Mouse (Mus musculus): ENCODE measurements around the gene Slc38a1.

Slc38a1 gene

DNA sequence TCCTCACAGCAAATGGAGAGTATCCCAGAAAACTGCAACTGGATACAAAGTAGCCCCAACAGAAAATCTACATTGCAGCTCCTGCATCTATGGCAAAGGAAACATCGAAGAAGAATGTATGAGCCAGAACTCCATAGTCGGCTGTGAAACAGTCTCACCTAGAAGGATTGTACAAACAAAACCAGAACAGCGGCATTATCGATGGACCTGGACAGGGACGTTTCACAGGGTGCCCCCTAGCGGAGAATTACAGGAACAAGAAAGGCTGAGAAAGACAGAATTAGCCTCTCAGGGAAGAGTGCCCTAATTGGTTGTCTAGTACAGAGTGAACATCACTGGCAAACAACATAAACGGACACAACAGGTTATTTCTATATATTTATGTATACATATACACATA, 23.9 kb upstream of the Slc38a1 start:
- in situ Hi-C loops (cut with MboI; ENCODE audit: low pct_unique_long_range_greater_than_20kb in 1 of 2, low sequenced_read_pairs in 2 of 2, unreplicated experiment in 1 of 2), result no loop called here

DNA sequence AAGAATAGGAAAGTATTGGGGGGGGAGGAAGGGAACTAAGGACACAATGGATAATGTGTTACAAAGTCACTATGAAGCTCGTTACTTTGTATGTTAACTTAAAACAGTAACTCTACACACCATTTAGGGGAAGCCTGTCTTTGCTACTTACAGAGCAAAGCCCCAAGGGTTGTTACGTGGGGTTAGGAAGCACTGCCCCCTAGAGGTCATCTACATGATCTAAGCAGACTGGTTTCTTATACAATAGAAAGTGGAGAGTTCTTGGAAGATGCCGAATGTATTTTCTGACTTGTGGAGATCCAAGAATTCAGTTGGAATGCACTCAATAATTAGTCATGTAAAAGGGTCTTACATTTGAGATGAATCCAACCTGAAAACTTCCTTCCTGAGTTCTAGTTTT, 23.2 kb upstream of the Slc38a1 start:
- in situ Hi-C loops (cut with MboI; ENCODE audit: low pct_unique_long_range_greater_than_20kb in 1 of 2, low sequenced_read_pairs in 2 of 2, unreplicated experiment in 1 of 2), result no loop called here

DNA sequence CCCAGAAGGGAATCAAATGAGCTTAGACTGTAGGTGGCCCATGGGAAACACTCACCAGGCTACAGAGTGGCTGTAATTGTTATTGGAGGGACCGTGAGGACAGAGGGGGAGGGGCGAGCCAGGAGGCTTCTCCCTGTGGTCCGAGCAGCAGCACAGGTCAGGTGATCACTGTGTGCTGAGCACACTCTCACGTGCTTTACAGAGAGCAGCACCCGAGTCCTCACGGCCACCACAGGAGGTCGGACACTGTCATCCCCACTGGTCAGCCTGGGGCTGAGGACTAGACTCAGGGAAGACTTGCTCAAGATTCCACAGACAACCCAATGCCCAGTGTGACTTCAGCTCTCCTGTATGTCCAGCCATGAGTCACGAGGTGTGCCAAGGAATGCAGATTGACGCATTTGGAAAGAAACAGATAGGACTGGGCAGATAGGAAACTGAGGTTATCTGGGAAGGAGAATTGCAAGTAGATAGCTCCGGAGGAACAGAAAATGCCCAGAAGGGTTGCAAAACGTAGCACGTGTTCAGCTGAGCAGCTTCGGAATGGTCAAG, 18.0 kb upstream of the Slc38a1 start:
- in situ Hi-C loops (cut with MboI; ENCODE audit: low pct_unique_long_range_greater_than_20kb in 1 of 2, low sequenced_read_pairs in 2 of 2, unreplicated experiment in 1 of 2), result no loop called here

DNA sequence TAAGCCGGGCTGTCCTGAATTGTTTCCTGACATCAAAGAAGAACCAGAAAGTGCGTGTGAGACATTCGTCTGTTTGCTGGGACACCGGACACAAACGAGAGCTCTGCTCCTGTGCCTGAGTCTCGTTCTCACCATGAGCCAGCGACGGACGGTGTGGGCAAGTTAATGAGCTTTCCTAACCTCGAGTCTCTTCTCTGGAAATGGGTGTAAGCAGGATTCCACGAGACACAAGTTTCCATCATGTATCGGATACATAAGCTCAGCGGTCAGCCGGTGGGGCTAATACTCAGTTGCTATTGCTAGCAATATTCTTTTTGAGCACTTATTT, 15.5 kb upstream of the Slc38a1 start:
- in situ Hi-C loops (cut with MboI; ENCODE audit: low pct_unique_long_range_greater_than_20kb in 1 of 2, low sequenced_read_pairs in 2 of 2, unreplicated experiment in 1 of 2), result no loop called here

DNA sequence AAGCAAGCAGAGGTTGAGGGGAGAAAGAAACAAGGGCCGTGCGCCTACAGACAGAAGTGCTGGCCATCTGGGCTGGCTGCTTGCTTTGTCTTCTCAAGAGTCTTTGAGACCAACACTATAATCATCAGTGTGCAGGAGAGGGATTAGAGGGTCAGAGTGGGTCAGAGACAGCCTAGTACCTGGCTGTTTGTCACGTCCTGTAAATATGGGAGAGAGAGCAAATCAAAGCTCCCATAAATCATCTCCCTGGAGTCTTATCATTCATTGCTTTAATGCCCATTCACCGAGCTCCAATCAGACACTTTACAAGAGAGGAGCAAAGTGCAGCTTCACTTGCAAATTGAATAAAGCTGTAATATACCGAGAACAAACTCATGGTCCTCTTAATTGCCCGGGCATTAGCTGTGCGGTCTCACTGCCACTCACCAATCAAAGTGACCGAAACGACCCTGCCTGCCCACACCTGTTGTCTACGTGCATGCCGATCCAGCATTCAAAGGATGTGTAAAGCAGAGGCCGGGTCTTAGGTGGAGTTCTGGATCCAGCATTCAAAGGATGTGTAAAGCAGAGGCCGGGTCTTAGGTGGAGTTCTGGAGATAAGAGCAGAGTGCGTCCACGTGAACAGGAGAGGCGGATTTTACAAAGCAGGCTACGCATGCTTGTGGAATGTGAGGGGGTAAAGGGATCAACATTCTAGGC, 15.0 kb upstream of the Slc38a1 start:
- in situ Hi-C loops (cut with MboI; ENCODE audit: low pct_unique_long_range_greater_than_20kb in 1 of 2, low sequenced_read_pairs in 2 of 2, unreplicated experiment in 1 of 2), result no loop called here

DNA sequence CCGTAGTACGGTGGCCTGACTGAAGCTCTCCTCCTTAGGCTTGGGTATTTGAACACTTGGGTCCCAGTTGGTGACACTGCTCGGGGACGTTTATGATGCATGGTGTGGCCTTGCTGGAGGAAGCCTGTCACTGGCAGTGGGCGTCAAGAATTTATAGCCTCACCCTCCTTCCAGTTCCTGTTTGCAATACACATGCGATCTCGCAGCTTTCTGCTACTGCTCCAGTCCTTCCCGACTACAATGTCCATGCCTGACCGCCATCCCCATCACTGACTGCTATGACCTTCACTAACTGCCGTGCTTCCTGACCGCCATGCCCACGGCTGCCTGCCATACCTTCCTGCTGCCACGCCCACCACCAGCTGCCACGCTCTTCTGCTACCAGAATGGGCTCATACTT, 12.8 kb upstream of the Slc38a1 start:
- in situ Hi-C loops (cut with MboI; ENCODE audit: low pct_unique_long_range_greater_than_20kb in 1 of 2, low sequenced_read_pairs in 2 of 2, unreplicated experiment in 1 of 2), result no loop called here

DNA sequence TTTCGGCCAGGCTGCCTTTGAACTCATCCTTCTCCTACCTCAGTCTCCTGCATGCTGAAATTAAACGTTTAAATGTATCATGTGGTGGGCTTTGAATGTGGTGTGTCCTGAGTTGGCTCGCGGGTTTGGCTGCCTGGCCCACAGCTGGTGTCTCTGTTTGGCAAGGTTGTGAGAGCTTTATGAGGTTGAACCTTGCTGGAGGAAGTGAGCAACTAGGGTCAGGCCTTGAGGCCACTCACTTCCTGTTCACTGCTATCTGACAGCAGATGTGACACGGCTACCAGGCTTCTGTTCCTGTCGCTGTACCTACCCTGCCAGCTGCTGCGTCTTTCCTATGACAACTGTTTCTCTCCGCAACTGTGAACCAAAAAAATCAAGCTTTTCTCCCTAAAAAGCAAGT, 12.0 kb upstream of the Slc38a1 start:
- in situ Hi-C loops (cut with MboI; ENCODE audit: low pct_unique_long_range_greater_than_20kb in 1 of 2, low sequenced_read_pairs in 2 of 2, unreplicated experiment in 1 of 2), result no loop called here

DNA sequence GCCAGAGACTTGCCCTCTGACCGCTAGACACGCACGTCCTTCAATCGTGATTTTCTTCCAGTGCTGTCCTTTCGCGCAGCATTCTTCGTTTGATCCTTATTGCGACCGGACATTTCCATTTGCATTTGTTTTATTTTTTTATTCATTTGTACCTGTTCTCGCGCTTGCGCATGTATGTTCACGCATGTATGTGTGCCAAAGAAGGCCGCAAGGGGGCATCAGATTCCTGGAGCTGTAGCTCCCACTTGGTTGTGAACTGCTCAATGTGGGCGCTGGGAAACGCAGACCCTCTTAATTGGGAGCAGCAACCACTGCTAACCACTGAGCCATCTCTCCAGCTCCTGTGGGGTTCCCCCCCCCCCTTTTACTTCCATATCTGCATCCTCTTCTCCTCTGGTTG, 10.3 kb upstream of the Slc38a1 start:
- in situ Hi-C loops (cut with MboI; ENCODE audit: low pct_unique_long_range_greater_than_20kb in 1 of 2, low sequenced_read_pairs in 2 of 2, unreplicated experiment in 1 of 2), result no loop called here

DNA sequence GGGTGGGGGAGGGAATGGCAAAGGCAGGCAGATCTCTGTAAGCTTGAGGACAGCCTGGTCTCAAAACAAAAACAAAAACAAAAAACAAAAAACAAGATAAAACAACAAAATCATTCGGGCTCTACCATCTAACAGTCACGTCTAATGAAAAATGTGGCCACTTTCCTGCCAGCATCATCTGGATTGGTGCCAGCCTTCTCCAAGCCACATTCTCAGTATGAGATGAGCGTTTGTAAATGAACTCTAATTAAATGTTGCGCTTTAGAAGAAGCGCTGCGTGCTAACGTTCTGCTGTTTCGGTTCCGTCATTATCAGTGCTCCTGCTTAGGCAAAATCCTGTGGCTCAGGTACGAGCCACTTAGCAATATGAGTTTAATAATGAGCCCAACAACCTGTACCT, 9.8 kb upstream of the Slc38a1 start:
- in situ Hi-C loops (cut with MboI; ENCODE audit: low pct_unique_long_range_greater_than_20kb in 1 of 2, low sequenced_read_pairs in 2 of 2, unreplicated experiment in 1 of 2), result no loop called here

DNA sequence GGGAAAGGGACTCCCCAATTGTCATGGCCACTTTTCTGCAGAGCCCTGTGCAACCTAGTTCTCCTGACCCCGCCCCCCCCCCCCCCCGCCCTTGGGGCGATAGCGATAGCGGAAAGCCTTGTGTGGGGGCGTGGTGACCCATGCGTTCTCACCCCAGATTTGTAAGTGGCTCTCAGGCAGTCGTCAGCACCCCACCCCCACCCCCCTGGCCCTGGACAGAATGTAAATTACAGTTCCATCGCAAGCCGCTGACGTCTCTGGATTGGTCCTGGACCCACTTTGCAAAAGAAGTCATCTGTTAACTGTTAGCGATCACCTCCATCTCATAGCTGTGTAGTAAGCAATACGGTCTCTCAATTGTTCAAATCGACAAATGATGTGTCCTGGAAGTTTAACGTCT, 4.7 kb upstream of the Slc38a1 start:
- in situ Hi-C loops (cut with MboI; ENCODE audit: low pct_unique_long_range_greater_than_20kb in 1 of 2, low sequenced_read_pairs in 2 of 2, unreplicated experiment in 1 of 2), result no loop called here

DNA sequence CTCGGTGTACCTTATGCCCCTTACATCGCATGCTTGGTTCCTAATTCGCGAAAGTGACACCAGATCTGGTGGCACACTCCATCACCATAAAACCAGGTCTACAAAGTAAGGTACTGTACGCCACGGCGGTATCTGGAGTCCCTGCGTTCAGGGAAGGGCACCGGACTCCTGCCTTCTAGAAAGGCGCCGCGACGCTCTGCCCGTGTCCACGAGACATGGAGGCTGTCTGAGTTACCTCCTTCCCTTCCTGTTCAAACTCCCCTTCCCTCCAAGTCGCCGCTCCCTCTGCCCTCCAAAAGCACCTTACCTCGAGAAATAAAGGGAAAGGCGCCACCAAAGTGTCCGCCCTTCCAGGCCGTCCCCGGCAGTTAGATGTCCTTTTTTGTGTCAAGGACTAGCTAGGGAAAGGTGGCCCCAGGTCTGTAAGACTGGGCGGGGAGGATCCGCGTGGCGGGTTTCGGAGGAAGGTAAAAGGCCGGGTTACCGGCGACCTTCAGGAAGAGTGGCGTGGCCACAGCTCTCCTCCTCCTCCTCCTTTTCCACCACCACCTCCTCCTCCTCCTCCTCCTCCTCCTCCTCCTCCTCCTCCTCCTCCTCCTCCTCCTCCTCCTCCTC, 785 bp downstream of the Slc38a1 start:
- in situ Hi-C loops (cut with MboI; ENCODE audit: low pct_unique_long_range_greater_than_20kb in 1 of 2, low sequenced_read_pairs in 2 of 2, unreplicated experiment in 1 of 2), result no loop called here

DNA sequence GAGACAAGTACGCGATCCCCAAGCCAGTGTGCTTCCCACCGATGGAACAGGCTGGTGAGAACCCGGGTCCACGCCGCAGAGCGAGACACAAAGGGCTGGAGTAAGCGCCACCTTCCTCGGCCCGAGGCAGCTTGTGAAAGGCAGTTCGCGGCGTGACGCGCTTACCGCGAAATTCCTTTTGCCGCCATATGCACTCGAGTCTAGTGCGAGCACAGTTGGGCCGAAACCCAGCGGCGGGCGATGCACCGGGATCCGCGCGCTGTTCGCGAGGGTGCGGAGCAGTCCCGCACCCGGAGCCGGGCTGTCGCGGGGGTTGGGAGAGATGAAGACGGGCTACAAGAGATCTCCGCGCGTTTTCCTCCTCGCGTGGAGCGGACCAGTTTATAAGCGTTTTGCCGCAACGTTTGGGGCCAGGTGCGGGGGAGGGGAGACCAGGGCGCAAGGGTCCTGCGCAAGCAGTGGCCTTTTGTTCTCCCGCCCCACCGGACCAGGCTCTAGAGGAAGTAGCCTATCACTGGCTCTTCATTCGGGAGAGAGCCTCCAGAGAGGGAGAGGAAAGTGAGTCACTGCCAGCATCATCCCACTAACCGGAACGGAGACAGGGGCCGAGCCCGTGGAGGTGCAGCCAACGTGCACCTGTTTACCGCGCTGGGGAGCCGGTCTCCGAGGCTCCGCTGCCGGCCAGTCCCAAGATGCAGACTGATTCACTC, 1.4 kb downstream of the Slc38a1 start:
- in situ Hi-C loops (cut with MboI; ENCODE audit: low pct_unique_long_range_greater_than_20kb in 1 of 2, low sequenced_read_pairs in 2 of 2, unreplicated experiment in 1 of 2), result no loop called here

DNA sequence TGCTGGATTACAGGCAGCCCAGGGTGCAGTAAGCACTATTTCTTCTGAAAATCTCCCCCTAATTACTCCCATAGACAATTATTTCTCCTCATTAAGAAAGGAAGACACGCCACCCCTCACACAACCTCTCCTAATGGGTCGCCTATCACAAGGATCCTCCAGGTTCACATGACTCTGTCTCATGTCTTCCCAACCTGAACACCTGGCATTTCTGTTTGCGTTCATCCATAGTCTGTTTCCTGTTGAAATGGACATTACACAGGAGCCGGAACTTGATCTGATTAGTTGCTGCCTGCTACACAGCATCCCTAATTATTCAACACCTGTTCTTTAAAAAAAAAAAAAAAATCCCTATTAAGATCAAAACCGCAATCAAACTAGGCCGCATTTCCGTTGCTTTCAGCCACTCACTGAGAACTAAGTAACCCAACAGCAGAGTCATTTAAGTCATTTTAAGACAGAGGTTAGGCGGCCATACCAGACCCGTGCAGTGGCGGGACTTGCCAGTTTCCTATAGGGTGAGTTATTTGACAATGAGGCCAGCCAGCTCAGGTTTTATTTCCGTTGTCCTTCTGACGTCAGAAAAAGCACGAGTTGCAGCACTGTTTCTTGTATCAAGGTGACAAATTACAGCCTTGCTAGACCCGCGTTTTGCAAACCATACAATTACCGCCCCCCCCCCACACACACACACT, 2.3 kb downstream of the Slc38a1 start:
- in situ Hi-C loops (cut with MboI; ENCODE audit: low pct_unique_long_range_greater_than_20kb in 1 of 2, low sequenced_read_pairs in 2 of 2, unreplicated experiment in 1 of 2), result no loop called here

DNA sequence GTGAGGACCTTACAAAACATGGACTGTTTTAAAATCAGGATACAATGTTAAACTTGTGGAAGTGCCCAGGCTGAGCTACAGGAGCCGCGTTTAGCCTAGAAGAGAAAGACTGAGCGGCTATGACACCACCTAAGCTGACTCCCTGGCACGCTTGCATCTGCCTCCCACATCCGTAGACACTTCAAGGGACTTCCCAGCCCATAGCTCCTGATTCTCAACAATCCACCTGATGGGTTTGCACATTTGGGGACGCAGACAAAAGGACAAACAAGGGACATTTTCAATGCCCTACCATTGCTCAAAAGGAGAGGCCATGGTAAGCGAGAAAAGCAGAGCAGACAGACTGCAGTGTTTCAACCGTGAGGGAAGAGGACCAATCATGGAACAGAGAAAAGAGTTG, 3.1 kb downstream of the Slc38a1 start:
- in situ Hi-C loops (cut with MboI; ENCODE audit: low pct_unique_long_range_greater_than_20kb in 1 of 2, low sequenced_read_pairs in 2 of 2, unreplicated experiment in 1 of 2), result no loop called here

DNA sequence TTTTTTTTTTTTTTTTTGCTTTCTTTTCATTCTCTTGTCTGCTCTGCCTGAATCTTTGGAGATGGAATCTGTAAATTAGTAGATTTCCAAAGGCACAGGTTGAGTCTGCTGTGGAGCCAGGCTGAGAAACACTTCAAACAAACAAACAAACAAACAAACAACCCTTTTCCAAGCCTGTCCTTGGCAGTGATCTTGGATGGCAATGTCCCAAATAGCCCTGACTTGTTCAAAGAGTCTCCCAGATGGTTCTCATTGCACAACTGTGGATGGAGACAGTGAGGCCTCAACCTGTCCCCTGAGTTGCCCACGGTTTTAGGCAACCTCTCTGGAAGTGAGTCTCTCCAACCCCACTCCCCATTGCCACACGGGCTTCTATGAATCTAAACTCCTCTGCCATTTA, 4.1 kb downstream of the Slc38a1 start:
- in situ Hi-C loops (cut with MboI; ENCODE audit: low pct_unique_long_range_greater_than_20kb in 1 of 2, low sequenced_read_pairs in 2 of 2, unreplicated experiment in 1 of 2), result no loop called here

DNA sequence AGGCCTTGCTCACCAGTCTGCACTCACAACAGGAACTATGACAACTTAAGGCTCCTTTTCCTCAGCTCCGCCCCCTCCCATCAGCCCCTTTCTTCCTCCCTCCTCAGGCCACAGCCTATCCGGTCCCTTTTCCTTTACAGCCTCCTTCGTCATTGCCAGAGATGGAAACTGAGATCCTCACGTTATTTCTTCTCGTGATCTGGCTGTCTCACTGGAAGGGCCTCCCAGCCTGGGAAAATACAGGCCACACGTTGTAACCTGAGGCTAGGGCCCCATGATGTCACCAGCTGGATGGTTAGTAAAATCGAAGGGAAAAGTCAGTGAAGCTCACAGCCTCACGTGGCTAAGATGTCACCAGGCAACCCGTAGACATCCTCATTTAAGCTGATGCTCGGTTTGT, 4.5 kb downstream of the Slc38a1 start:
- in situ Hi-C loops (cut with MboI; ENCODE audit: low pct_unique_long_range_greater_than_20kb in 1 of 2, low sequenced_read_pairs in 2 of 2, unreplicated experiment in 1 of 2), result no loop called here

DNA sequence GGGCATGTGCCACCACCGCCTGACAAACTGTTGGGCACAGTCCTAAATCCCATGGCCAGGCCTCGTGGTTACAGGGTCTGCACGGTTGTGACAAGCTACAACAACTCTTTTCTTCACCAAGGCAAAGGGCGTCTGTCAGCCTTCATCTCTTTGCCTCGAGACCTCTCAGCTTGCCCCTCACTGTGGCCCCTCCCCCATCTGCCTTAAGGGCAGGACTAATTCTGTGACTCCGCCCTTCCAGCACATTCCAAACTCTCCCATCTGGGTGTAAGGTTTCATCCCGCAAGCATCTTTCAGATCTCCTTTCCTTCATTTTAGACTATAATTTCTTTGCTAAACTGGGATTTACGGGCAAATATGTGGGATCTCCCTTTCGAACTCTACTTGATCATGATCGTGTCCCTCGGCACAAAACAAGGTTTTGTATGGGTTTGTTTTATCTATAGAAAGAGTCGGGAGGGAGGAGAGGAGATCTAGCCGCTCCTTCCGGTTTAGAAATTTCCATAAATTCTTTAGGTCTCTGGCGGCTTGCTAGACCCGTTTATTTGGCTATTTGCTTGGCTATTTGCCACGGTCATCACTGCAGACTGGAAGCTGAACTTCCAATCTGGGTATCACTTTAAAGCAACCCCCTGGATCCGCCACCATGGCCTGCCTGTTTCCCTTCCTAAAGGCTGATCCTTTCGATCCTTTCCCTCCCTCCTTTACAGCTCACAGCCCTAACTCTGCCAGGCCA, 7.9 kb downstream of the Slc38a1 start:
- in situ Hi-C loops (cut with MboI; ENCODE audit: low pct_unique_long_range_greater_than_20kb in 1 of 2, low sequenced_read_pairs in 2 of 2, unreplicated experiment in 1 of 2), result no loop called here

DNA sequence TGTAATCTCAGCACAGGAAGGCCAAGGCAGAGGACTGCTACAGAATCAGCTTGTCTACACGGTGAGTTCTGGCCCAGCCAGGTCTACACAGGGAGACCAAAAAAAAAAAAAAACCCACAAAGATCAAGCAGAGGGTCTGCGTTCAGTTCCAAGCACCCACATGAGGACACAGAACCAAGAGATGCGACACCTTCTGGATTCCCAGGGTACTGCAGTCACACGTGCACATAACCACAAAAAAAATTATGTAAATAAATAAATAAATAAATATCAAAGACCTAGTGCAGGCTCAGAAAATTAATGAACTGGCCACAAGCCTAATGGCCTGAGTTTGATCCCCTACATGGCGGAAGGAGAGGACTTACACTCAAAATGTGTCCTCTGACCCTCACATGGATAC, 10.5 kb downstream of the Slc38a1 start:
- in situ Hi-C loops (cut with MboI; ENCODE audit: low pct_unique_long_range_greater_than_20kb in 1 of 2, low sequenced_read_pairs in 2 of 2, unreplicated experiment in 1 of 2), result no loop called here
